Mouse (Mus musculus) brain, embryonic 14.5 days (tissue): Measurements from ENCODE around the gene Cdyl.

ENCODE experiments used
- CTCF ChIP-seq: fragments of 200-500 bp; IDR thresholded peaks from 2 replicates; pipeline ENCODE4 v1.5.1; 2012; ENCODE audit warnings: inconsistent platforms, mild to moderate bottlenecking, moderate library complexity, borderline replicate concordance; ENCODE audit not compliant: insufficient read depth, insufficient read length; ENCODE audit errors: extremely low read depth
- POLR2A ChIP-seq: fragments of 200-500 bp; IDR thresholded peaks from 2 replicates; pipeline ENCODE4 v1.6.1; 2012; ENCODE audit warnings: mild to moderate bottlenecking, inconsistent platforms, borderline replicate concordance; ENCODE audit not compliant: poor library complexity, insufficient read depth, insufficient read length, severe bottlenecking; ENCODE audit errors: extremely low read depth

GRCm38 (mm10) chr13:35620756-35621155 is 38.9 kb upstream of the Cdyl start:
- no peak for TF ChIP-seq CTCF
- TF ChIP-seq POLR2A = no peak
